Mouse (Mus musculus) testis, adult 2 months (tissue): ENCODE results near the gene Mark2. TPM values are rescaled to one million over a fixed set of nuclear protein-coding genes. Genes with fewer than 3 reads are reported as not detected.

ENCODE experiments used
- H3K27ac ChIP-seq: fragments of 200-500 bp; 2 replicates; pipeline ENCODE4 v1.5.1; 2012; ENCODE audit warnings: low read depth, low read length; ENCODE audit not compliant: control insufficient read depth, insufficient read depth
- H3K27me3 ChIP-seq: fragments of 200-500 bp; 2 replicates; pipeline ENCODE4 v1.6.1; 2012; ENCODE audit warnings: mild to moderate bottlenecking, low read length, moderate library complexity; ENCODE audit not compliant: control insufficient read depth, insufficient read depth
- H3K36me3 ChIP-seq: fragments of 200-500 bp; 2 replicates; pipeline ENCODE4 v1.6.1; 2012; ENCODE audit warnings: mild to moderate bottlenecking, low read length; ENCODE audit not compliant: control insufficient read depth, insufficient read depth
- H3K4me1 ChIP-seq: fragments of 200-500 bp; 2 replicates; pipeline ENCODE4 v1.6.1; 2012; ENCODE audit warnings: low read length; ENCODE audit not compliant: control insufficient read depth, insufficient read depth
- H3K4me3 ChIP-seq: fragments of 200-500 bp; 2 replicates; pipeline ENCODE4 v1.5.1; 2012; ENCODE audit warnings: low read depth, mild to moderate bottlenecking, low read length, moderate library complexity, mixed read lengths; ENCODE audit not compliant: control insufficient read depth
- CTCF ChIP-seq: fragments of 200-500 bp; IDR thresholded peaks from 2 replicates; pipeline ENCODE4 v1.5.1; 2012; ENCODE audit warnings: low read depth, mild to moderate bottlenecking, inconsistent platforms, low read length, moderate library complexity; ENCODE audit not compliant: control insufficient read depth, insufficient read depth, insufficient replicate concordance
- POLR2A ChIP-seq: fragments of 200-500 bp; IDR thresholded peaks from 2 replicates; pipeline ENCODE4 v1.6.1; 2012; ENCODE audit warnings: low read depth, mild to moderate bottlenecking, inconsistent platforms, low read length, moderate library complexity; ENCODE audit not compliant: control insufficient read depth
- polyA plus RNA-seq: library from polyadenylated mRNA; depleted of rRNA; stranded (reverse); fragments of >200 nt; gene quantifications from 2 replicates; pipeline ENCODE4 v1.2.3, GENCODE M21; 2012

Mark2 gene
- polyA plus RNA-seq, 1 experiment, result 108 TPM

GRCm38 (mm10) chr19:7334049-7334448, 7.6 kb downstream of the Mark2 start:
- TF ChIP-seq CTCF (no peak), POLR2A (no peak)
- H3K27me3 ChIP-seq, result no peaks in the 10 kb centered on the region
- no peak overlapping the region for H3K4me3 ChIP-seq
- H3K4me1 ChIP-seq, result peaks cover 5% of the 10 kb centered on the region
- H3K36me3 ChIP-seq, result no peaks in the 10 kb centered on the region
- no peak overlapping the region for H3K27ac ChIP-seq

DNA sequence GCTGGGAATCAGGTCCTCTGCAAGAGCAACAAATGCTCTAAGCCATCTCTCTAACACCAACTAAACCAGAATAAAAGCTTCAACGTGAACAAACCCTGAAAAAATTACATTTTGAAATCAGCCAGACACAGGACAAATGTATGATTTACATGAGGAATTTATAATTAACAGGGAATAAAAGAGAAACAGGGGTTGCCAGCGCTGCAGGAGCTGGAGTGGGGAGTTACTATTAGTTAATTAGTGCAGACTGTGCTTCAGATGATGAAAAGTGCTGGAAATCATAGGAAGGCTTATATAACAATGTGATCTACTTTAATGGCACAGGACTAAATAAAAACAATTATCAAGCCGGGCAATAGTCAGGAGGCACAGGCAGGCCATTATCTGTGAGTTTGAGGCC, 20.3 kb downstream of the Mark2 start:
- Histone ChIP-seq H3K36me3 (no peaks in the 10 kb centered on the region), H3K4me3 (no peak overlapping the region), H3K27ac (no peak overlapping the region), H3K4me1 (no peaks in the 10 kb centered on the region), H3K27me3 (no peaks in the 10 kb centered on the region)
- no peak for TF ChIP-seq POLR2A
- TF ChIP-seq CTCF, result no peak

DNA sequence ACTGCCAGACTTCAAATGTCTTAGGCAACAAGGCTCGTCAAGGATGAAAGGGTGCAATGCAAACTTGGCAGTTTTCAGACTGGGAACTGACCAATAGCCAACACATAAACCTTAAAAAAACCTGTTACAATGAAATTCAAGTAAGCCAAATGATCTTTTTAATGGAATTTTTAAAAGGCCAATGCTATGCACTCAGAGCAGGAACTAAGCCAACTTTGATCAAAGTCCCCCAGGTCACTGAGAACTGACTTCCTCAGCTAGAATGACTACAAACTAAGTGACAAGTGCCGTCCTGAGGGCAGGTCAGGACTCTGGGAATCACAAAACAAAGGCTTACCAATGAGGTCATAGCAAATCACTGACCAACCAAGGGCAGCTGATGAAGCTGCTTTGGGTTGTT, 21.5 kb downstream of the Mark2 start:
- Histone ChIP-seq H3K36me3 (no peaks in the 10 kb centered on the region), H3K27me3 (no peaks in the 10 kb centered on the region), H3K4me1 (no peaks in the 10 kb centered on the region), H3K4me3 (no peak overlapping the region), H3K27ac (no peak overlapping the region)
- TF ChIP-seq CTCF, result no peak
- TF ChIP-seq POLR2A, result no peak

DNA sequence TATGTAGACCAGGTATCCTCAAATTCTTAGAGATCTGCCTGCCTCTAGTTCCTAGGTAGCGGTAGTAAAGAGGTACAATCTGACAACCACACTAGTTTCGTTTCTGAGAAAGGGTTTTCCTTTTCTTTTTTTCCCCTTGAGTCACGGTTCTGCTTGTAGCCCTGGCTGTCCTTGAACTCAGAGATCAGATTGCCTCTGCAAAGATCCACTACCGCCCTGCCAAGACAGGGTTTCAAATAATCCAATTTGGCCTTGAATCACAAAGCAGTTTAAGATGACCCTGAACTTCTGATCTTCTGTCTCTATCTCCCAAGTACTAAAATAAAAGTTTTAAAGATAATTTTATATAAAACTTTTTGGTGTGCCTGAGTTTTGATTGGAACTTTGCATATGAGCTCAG, 23.9 kb downstream of the Mark2 start:
- no peaks in the 10 kb centered on the region for H3K4me1 ChIP-seq
- H3K27me3 ChIP-seq, result no peaks in the 10 kb centered on the region
- H3K4me3 ChIP-seq, result no peak overlapping the region
- H3K36me3 ChIP-seq, result no peaks in the 10 kb centered on the region
- H3K27ac ChIP-seq, result no peak overlapping the region
- TF ChIP-seq CTCF (no peak), POLR2A (no peak)

DNA sequence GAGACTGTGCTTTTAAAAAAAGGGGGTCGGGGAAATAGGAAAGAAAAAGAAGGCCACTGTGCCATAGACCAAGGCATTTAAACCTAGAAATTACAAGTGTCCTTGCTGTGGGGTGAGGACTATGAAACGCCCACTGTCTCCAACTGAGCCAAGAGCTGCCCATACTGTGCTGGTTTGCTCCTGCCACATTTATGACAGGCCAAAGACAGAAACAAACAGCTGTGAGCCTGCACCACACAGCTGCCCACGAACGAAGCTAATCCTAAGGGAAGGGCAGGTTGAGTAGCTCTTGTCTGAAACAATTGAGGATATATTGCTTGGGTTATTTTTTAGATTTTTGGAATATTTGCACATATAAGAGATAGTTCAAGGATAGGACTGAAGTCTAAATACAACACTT, 24.8 kb downstream of the Mark2 start:
- Histone ChIP-seq H3K4me3 (no peak overlapping the region), H3K36me3 (no peaks in the 10 kb centered on the region), H3K4me1 (no peaks in the 10 kb centered on the region), H3K27me3 (no peaks in the 10 kb centered on the region), H3K27ac (no peak overlapping the region)
- TF ChIP-seq POLR2A, result no peak
- TF ChIP-seq CTCF, result no peak

- Histone ChIP-seq H3K4me3 (no peak overlapping the region), H3K27me3 (no peaks in the 10 kb centered on the region), H3K4me1 (peaks cover 6% of the 10 kb centered on the region), H3K36me3 (no peaks in the 10 kb centered on the region), H3K27ac (no peak overlapping the region)
- TF ChIP-seq POLR2A (no peak), CTCF (no peak)
These were observed 26.1 kb downstream of the Mark2 start for GRCm38 (mm10) chr19:7315587-7315984.

- no peaks in the 10 kb centered on the region for H3K36me3 ChIP-seq
- H3K27me3 ChIP-seq, result no peaks in the 10 kb centered on the region
- H3K27ac ChIP-seq, result no peak overlapping the region
- TF ChIP-seq CTCF (no peak), POLR2A (no peak)
- peaks cover 7% of the 10 kb centered on the region for H3K4me1 ChIP-seq
- no peak overlapping the region for H3K4me3 ChIP-seq
These were observed 26.6 kb downstream of the Mark2 start for GRCm38 (mm10) chr19:7314976-7315586.

DNA sequence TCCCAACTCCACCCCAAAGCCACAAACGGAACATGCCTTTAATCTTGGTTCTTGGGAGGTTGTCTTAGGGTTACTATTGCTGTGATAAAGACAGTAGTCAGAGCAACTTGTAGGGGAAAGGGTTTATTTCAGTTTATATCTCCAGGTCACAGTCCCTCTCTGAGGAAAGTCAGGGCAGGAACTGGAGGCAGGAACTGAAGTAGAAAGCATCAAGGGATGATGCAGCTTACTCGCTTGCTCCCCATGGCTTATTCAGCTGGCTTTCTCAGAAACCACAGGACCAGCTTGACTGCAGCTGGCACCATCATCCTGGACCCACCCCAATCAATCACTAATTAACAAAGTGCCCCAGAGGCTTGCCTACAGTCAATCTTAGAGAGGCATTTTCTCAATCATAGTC, 28.0 kb downstream of the Mark2 start:
- TF ChIP-seq POLR2A (no peak), CTCF (no peak)
- Histone ChIP-seq H3K27ac (no peak overlapping the region), H3K36me3 (no peaks in the 10 kb centered on the region), H3K4me3 (no peak overlapping the region), H3K27me3 (no peaks in the 10 kb centered on the region), H3K4me1 (peaks cover 7% of the 10 kb centered on the region)
